Mouse (Mus musculus): ENCODE results near the gene BC051665. TPM values are rescaled to one million over a fixed set of nuclear protein-coding genes. Genes with fewer than 3 reads are reported as not detected.
A peak's percentile ranks its signal among the peaks of the same experiment; 100 is the strongest.

Gene BC051665
- total RNA-seq, 2 experiments from 2014 or later, result not detected

DNA sequence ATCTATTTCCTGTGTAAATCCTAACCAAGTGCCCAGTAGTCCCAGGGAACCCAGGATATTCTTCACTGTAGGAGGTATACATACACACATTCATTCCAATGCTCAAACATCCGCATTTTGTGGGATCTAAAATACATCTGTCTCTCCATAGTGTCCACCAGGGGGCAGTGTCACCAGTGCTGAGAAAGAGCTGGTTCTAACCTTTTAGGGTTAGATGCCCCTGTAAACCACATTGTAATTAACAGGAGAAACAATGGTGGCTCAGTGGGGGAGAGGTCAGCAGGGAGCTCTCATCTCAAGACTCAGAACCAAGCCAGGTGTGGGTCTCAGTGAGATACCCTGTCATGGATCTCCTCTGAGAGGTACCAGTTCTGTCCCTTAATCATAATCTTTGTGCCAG lies 39.9 kb downstream of the BC051665 start:
- intact Hi-C loops (cut with DNase I), result loop anchor here (2.0 to 10.0 kb wide), 3 partner anchors 267 to 901 kb away; no protein-coding TSS in a partner anchor
- no peak for DNase-seq (ENCODE audit: extremely low spot score in 1 of 2, low spot score in 2 of 2)

DNA sequence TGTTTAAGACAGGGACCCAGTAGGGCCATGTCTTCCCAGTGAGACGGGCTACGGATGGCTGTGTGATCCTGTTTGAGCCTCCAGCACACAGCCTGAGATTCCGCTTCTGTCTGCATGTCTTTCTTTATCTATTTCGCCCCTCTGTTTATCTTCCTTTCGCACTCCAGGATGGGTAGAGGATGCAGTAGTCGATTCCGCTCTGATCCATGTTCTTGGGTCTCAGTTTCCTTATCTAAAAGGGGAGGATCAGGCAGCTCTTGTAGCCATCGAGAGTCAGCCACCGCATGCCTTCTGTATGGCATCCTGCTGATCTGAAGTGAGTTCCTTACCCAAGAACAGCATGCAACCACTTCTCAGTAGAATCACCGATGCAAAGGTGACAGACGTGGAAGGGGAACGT lies 40.8 kb downstream of the BC051665 start:
- no peak for DNase-seq (ENCODE audit: extremely low spot score in 1 of 2, low spot score in 2 of 2)
- intact Hi-C loops (cut with DNase I), result loop anchor here (10.0 kb wide), 2 partner anchors 421 to 901 kb away; no protein-coding TSS in a partner anchor

DNA sequence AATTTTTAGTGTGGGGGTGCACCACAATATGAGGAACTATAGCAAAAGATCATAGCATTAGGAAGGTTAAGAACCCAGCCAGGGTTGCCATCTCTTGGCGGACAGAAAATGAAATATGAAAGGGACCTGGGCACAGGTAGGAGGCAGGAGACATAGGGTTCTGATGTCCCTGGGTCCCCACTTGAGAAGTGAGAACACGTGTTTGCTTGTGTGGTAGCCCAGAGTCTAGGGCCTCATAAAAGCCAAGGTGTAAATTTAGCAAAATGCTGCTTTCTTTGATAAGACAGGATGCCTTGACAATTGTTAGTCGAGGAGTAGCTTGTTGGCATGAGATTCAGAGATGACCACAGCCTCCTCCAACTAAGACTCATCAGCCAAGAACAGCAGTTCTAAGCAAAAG lies 41.4 kb downstream of the BC051665 start:
- no peak for DNase-seq (ENCODE audit: extremely low spot score in 1 of 2, low spot score in 2 of 2)
- intact Hi-C loops (cut with DNase I), result loop anchor here (10.0 kb wide), 2 partner anchors 420 to 900 kb away; no protein-coding TSS in a partner anchor

GRCm38 (mm10) chr13:60744078-60744460 lies 42.1 kb downstream of the BC051665 start:
- intact Hi-C loops (cut with DNase I), result loop anchor here (10.0 kb wide), 2 partner anchors 419 to 899 kb away; no protein-coding TSS in a partner anchor
- DNase-seq (ENCODE audit: extremely low spot score in 1 of 2, low spot score in 2 of 2), result peak; percentile 62 to 88

- DNase-seq (ENCODE audit: extremely low spot score in 1 of 2, low spot score in 2 of 2), result no peak
- intact Hi-C loops (cut with DNase I), result loop anchor here (10.0 kb wide), 2 partner anchors 419 to 899 kb away; no protein-coding TSS in a partner anchor
Measured at GRCm38 (mm10) chr13:60743381-60744077, 42.6 kb downstream of the BC051665 start.

- intact Hi-C loops (cut with DNase I), result loop anchor here (10.0 kb wide), 2 partner anchors 418 to 898 kb away; no protein-coding TSS in a partner anchor
- DNase-seq (ENCODE audit: extremely low spot score in 1 of 2, low spot score in 2 of 2), result no peak
Measured at GRCm38 (mm10) chr13:60742611-60743010, 43.6 kb downstream of the BC051665 start.

- DNase-seq (ENCODE audit: extremely low spot score in 1 of 2, low spot score in 2 of 2), result no peak
- intact Hi-C loops (cut with DNase I), result loop anchor here (10.0 kb wide), 2 partner anchors 415 to 895 kb away; no protein-coding TSS in a partner anchor
Measured at GRCm38 (mm10) chr13:60740248-60740647, 45.9 kb downstream of the BC051665 start.

DNA sequence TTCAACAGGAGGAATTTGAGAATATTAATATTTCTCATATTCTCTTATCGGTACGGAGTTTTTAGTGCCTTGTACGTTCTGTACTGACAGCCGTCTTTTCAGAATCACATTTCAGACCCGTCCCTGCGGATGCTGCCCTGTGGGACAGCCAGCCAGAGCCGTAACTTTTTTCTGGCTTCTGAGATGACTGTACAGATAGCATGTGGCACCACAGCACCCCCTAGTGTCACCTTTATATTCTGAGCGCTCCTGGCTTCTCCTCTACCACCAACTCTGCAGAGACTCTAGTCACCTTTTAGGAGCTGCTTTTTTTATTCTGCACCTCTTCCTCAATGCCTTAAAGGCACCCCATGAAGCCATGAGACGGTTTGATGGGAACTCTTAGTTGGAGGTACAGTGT lies 47.7 kb downstream of the BC051665 start:
- DNase-seq (ENCODE audit: extremely low spot score in 1 of 2, low spot score in 2 of 2), result peak; percentile 56 to 82
- intact Hi-C loops (cut with DNase I), result loop anchor here (2.0 kb wide), 1 partner anchor 134 kb away; no protein-coding TSS in a partner anchor

DNA sequence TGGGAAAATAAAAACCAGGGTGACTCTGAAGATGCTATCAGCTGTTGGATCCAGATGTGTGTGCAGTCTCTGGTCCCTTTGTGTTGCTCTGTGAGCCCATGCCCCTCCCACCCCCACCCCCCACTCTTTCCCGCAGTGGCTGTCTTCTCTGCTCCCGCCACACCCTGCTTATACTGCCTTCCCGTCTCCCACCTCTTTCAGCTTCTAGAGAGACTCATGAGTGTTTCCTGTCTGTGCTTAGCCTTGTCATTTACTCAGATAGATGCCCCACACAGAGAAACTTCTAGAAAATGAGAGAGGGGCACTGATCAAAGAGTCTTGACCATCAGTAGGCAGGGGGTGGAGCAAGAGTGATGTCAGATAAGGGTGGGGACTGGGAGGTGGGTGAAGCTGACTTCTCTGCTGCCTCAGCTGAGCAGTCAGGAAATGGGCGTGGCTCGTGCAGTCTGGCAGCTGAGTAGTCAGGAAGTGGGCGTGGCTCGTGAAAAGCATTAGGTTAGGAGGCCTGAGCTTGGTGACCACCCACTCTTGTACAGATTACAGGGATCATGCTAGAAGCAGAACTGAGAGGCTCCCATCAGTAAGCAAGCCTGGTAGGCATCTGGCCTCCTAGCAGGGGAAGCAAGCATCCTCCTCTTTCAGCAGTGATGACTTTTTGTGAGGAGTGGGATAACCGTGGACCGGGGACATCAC lies 48.4 kb downstream of the BC051665 start:
- peak; percentile 38 to 94 for DNase-seq (ENCODE audit: extremely low spot score in 1 of 2, low spot score in 2 of 2)
- intact Hi-C loops (cut with DNase I), result loop anchor here (2.0 kb wide), 2 partner anchors 133 to 259 kb away; no protein-coding TSS in a partner anchor

DNA sequence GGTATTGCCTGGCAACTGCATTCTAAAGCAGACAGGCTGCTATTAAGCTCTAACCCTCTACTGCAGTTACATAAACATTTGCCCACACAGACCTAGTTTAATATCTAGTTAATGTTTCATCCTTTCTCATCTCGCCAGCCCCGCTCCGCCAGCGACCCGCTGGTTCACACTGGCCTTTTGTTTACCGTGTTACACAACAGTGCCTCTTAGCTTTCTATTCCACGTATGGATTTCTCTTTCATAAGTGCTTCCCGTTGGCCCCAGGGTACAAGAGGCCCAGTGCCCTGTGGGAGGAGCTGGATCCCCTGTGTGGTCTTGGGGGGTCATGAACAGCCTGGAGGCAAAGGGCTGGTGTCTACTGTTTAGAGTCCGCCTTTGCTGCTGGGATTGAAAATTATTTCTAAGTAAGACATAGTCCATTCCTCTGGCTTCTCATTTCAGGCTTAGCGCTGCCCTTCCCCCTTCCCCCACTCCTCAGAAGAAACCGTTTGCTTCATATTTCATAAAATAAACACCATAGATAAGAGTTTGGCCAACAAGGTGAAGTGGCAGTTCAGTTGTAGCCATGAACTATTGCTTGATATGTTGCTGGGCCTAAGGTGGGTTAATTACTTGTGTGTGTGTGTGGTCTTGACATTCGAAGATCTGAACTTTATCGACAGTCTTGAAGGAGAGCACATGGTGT lies 49.6 kb downstream of the BC051665 start:
- intact Hi-C loops (cut with DNase I), result loop anchor here (2.0 kb wide), 1 partner anchor 258 kb away; no protein-coding TSS in a partner anchor
- no peak for DNase-seq (ENCODE audit: extremely low spot score in 1 of 2, low spot score in 2 of 2)

GRCm38 (mm10) chr13:60735306-60735705 lies 50.9 kb downstream of the BC051665 start:
- intact Hi-C loops (cut with DNase I), result no loop called here
- DNase-seq (ENCODE audit: extremely low spot score in 1 of 2, low spot score in 2 of 2), result no peak

Other genes starting within 250 kb of the BC051665 start
- gene Dapk1, start 184.4 kb downstream of the BC051665 start, total RNA-seq (2021), result 10 to 100 TPM; 81.3 to 85.1 TPM
- not detected for gene Ctsll3, start 16.5 kb upstream of the BC051665 start, total RNA-seq (2021)
- not detected for gene 4930486L24Rik, start 78.1 kb upstream of the BC051665 start, total RNA-seq (2021)
- gene Gm49392, start 110.5 kb upstream of the BC051665 start, total RNA-seq (2021), result under 1 TPM in 1 of 2 experiments, not detected in 1; 0.45 TPM
- gene Ctla2b, start 111.1 kb upstream of the BC051665 start, total RNA-seq (2021), result 1 to 10 TPM; 1.5 to 2.2 TPM
- not detected for gene Tpbpb, start 118.5 kb upstream of the BC051665 start, total RNA-seq (2021)
- gene Gm49393, start 149.2 kb upstream of the BC051665 start, total RNA-seq (2021), result not detected
- gene Gm49391, start 150.2 kb upstream of the BC051665 start, total RNA-seq (2021), result 1 to 10 TPM in 1 of 2 experiments, under 1 TPM in 1; 0.94 to 1.3 TPM
- 10 to 100 TPM; 21.9 to 25.6 TPM for gene Ctla2a, start 150.3 kb upstream of the BC051665 start, total RNA-seq (2021)
- not detected for gene Tpbpa, start 155.6 kb upstream of the BC051665 start, total RNA-seq (2021)
- gene Ctsj, start 219.6 kb upstream of the BC051665 start, total RNA-seq (2021), result not detected

Measured in left cerebral cortex, postnatal 10 days (tissue).